Mouse (Mus musculus) WW6 (cell line): ENCODE data around the gene Wfikkn2.
A peak's percentile ranks its signal among the peaks of the same experiment; 100 is the strongest.
"Not testable (repeated sequence)": the region's sequence is repeated elsewhere in the genome, so short reads cannot be mapped to it uniquely, and the experiment has no call there.

Experiments used
- DNase-seq: peaks from one replicate; pipeline ENCODE4 v3.0.0-alpha.2; 2013; ENCODE audit warnings: low read depth, low spot score

The Wfikkn2 gene

DNA sequence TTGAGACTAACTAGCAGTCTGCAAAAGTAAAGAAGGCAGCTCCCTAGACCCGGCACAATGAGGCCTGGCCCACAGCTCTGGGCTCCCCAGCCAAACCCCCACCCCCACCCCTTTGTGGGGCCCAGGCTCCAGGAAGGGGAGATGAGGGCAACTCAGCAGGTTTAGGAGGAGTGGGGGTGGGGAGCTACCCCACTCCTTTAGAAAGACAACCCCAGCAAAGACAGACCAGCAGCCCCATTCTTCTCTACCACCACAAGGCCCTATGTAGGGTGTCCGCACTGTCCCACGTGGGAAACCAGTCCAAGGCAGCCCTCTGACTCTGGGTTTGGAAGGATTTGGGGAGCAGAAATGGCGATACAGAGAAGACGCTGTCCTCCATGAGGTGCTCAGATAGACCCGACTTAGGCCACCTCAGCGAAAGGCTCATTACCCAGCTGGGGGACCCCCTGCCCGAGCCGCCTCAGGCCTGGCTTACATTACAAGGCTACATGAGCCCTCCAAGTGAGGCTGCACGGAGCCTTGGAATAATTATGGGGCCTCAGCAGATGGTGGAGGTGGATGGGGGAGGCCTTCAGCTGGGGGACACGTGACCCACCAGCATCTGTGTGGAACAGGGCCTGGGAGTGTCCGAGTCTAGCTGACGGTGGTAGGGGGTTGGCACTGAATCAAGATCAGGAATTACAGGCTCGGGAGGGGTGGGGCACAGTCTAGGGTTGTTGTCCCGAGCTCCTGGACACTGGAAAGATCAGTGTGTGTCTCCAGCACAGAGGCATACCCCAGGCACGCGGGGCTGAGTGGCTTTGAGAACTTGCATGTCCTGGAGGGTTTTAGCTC lies at the start of gene Wfikkn2:
Gene Wfikkn2, minus strand, starts transcription at position 51 of the 834 bp plus-strand sequence.
- DNase-seq, result no peak

DNA sequence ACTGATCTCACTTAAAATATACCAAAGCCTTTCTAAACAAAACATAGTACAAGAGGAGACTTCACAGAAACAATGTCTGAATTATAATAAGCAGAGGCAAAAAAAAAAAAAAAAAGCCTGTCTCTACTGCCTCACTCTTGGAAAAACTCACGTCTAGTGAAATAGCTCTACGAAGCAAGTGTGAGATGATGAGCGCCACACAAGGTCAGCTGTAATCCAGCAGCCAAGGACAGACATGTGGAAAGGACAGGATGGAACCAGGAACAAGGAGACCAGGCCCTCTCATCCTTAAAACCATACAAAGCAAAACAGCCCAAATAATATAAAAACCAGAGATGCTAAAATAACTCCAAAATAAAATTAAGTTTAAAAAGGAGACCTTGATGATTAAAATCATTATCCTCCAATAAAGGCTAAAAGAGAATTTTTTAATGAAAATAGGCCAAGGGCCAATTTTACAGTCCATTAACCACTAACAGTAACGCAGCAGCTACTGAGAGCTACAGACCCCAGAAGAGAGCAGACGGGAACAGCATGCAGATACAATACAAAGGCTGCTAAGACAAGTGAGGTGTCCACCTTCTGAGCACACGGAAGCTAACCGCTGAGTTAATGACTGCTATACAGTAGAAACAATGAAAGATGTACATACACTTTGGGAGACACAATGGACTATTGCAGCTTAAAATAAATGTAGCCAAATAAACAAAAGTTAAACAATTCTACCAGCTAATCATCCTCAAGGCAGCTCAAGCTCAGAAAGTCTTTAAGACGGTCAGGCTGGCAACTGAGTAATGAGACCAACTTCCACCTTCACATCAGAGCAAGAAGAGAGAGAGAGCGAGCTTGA lies 49.4 kb upstream of the Wfikkn2 start:
- DNase-seq, result no peak

DNA sequence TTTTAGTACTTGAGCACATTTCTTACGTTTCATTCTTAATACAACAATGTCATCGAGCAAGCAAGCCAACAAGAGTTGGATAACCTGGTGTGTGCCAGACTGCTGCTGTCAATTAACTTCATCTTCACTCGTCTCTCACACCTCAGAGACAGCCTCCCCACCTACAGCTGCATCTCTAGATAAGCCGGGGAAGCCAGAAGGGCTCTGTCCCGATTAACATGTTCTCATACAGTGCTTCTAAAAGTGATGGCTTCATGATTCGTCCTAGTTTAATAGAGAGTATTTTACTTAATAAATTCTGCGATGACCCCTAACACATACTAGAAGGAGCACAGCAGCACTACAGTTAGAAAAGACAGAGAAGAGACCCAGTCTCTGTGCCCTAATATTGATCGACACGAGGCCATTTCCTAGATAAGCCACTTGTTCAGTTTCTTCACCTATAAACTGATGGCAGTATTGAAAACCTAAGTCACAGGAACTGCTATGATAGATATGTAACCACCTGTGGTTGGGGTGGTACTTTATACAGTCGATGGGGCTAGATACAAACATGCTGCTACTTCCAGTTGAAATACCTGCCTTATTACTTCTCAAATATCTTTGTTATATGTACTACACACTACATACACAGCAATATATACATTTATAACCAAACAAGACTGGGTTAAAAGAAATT lies 44.4 kb upstream of the Wfikkn2 start:
- DNase-seq, result no peak

DNA sequence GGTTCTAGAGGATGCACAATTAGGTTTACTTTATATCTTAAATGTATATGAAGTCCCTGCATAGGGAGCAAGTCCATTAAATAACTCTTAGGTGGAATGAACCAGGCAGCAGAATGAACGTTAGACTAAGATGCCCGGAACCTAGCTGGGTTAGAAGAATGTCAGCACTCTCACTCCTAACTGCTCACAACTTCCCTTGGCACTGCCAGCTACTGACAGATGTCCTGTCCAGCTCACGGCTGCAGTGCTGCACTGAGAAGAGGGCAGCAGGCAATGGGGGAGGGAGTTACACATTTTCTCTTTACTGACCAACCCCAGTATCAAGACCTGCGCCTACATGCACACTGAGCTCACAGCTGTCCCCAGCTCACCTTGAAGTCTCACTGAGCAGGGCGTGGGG lies 41.3 kb upstream of the Wfikkn2 start:
- no peak for DNase-seq

DNA sequence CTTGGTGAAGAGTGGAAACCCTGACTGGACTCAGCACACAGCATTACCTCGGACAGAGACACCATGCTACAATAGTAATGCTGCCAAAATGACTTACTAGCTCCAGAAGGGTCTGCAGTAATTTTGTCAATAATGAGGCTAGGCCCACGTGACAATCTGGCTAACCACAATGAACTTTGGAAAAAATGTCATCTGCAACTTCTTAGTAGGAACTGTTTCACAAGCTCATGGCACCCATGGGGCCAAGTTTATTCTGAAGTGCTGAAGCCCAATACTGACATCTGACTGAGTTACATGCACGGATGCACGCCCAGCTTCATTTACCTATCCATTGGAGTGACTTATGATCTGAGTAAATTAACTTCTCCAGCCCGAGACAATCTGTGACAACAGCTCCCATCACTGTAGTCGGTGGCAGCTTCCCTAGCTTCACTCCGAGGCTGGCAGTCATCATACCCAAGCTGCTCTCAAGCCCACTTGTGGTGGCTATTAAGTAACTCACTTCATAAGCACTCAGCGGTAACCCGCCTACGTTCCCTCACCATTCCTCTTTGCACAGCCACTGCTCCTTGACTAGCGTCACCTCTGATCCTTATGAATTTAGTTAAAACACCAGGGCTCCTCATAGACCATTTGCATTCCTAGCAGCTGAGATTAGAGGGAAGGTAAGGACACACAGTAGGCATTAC lies 40.2 kb upstream of the Wfikkn2 start:
- DNase-seq, result no peak

DNA sequence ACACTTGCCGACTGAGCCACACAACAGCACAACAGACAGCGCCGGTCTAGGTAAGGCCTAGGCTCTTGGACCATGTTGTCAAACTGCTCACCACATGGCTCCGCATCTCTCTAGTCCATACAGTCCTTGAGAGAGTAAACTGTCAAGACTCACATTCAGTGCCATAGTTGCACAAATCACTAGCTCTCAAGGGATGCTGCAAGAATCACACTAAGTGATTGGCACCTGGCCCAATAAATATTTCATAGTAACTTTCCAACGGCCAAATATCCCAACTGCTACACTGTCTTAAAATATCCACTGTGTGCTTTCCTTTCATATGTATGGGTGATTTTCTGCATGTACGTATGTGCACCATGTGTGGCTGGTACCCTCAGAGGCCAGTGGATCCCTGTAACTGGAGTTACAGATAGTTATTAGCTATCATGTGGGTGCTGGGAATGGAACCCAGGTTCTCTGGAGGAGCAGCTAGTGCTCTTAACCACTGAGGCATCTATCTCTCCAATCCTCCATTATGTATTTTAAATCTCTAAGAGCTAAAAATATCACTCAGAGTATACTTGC lies 37.8 kb upstream of the Wfikkn2 start:
- no peak for DNase-seq

DNA sequence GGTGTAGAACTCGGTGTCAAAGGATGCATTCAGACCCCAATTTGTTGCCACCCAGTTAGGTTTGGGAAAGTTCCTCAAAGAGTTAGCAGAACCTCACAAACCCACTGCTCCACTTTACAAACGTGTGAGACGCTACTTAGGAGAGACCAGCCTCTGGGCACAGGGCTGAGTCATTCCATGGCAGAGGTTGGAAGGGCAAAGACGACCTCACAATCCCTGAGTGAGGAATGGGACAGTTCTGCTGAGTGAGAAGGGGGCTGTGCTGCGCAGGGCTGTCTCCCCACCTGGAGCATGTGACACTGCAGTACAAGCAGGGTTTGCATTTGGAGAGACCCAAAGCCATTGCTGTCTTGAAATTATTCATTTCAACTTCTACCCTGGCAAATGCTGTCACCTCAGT lies 36.5 kb upstream of the Wfikkn2 start:
- no peak for DNase-seq

DNA sequence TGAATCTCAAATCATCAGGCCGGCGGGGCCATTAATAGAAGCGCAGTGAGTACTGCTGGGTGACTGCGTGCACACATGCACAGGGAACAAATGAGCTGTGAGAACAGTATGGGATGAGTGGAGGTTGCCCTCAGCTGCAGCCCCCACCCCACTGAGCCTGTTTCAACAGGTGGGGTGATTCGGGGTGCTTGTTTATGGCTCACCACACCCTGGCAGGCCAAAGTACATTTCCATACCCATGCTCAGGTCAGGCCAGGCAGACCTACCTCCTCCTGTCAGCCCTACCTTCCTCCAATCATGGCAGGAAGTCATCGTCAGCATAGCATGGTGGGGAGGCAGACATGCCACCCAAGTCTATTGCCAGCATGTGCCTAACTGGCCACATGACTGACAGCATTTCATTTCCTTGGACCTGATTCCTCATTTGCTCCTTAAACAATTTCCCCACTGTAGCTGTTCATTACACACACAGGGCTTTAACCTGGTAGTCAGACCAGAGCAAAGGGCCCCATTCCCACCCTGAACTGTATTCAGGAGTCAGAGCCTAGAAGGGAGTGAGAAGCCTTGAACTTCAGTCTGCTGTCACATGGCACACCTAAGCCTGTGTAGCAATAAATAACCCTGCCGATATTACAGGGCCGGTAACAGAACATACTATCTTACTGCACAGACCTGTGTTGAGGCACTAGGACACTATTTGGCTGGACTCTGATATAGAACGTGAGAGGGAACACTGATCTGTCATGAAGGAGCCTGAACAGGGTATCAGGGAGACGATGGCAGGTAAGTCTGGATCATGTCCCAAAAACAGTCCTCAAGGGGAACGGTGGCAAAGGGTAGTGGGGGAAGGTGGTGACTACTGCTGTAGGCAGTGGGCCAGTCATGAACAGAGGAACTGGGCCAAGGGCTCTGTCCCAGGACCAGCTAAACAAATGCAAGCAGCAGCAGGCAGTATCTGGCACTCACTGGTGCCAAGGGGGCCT lies 35.7 kb upstream of the Wfikkn2 start, which contains the start of gene Gm21885:
Gene Gm21885, plus strand, starts transcription at position 675 of the 983 bp plus-strand sequence.
- no peak for DNase-seq

DNA sequence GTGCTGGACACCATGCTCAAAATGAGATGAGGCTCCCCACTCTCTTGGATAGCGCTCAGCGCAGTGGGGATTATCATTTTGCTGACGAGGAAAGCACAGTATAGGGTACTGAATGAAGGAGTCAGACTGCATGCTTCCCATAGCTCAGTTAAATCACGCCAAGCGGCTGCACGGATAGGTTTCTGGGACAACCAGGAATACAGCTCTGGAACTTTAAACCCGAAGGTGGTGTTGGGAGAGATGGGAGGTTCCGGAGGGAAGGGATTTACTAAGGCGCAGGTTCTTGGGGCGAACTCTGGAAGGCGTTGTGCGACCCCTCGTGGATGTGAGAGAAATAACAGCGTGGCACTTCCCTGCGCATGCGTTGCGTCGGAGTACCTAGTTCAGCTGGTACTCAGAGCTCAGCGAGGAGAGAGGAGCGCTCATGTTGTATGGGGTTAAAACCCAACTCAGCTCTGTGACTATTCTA lies 31.1 kb upstream of the Wfikkn2 start:
- peak; percentile 94 for DNase-seq

DNA sequence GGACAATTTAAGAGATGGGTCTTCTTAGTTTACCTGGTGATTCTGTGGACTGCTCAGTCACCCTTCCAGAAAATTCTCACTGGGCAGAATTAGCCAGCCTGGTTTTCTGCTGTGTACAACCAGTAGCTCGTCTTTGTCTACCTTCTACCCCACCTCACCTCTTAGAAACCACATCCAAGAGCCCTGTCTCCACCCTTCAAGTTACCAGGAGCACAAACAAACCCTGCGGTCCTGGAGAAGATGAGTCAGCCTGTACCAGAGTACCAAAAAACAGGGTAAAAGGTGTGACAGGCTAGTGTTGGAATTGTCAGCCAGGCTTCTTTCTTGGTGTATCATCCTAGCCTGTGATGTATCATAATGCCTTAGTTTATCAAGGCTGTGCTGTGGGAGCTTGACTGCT lies 29.9 kb upstream of the Wfikkn2 start:
- no peak for DNase-seq

DNA sequence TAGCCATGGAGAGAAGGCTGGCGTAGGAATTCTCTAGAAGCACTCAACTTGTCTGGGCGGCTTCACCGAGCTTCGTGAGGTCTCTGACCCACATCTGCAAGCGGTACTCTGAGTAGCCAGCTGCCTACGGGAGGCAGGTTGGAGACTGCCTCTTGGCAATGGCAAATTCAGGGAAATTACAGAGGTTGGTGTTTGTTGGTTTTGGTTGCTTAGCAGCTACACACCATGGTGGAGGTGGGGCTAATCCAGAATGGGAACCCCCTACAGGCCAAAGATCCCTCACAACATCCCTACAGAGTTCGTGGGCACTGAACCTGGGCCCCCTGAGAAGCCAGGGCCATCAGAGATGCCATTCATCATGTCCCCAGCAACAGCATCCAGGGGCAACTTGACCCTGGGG lies 29.4 kb upstream of the Wfikkn2 start:
- DNase-seq, result no peak

DNA sequence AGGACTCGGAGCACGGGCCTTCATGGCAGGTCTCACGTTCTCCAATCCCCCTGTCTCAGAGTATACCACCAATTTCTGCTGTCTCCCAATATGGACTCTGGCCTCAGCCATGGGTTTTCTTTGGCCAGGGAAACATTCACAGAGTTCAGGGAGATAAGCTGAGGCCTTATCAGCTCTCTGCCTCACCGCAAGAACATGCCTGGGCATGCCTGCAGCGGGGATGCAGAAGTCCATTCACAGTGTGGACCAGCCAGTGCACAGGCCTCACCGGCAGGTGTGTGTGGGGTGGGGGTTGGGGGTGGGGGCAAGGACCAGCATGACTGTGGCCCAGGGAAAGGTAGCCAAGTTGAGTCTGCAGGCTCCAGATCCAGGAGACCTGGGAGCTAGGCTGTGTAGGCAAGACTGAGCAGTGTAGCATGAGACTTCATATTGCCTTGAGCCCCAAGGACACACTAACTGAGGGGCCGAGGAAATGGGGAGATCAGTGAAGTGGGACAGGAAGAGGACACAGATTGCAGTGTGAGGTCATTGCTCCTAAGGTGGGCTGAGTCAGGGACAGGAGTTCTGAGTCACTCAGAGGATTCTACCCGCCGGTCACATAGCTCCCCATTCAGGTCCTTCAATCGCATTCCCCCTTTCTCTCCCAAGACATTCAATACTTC lies 28.5 kb upstream of the Wfikkn2 start:
- no peak for DNase-seq

DNA sequence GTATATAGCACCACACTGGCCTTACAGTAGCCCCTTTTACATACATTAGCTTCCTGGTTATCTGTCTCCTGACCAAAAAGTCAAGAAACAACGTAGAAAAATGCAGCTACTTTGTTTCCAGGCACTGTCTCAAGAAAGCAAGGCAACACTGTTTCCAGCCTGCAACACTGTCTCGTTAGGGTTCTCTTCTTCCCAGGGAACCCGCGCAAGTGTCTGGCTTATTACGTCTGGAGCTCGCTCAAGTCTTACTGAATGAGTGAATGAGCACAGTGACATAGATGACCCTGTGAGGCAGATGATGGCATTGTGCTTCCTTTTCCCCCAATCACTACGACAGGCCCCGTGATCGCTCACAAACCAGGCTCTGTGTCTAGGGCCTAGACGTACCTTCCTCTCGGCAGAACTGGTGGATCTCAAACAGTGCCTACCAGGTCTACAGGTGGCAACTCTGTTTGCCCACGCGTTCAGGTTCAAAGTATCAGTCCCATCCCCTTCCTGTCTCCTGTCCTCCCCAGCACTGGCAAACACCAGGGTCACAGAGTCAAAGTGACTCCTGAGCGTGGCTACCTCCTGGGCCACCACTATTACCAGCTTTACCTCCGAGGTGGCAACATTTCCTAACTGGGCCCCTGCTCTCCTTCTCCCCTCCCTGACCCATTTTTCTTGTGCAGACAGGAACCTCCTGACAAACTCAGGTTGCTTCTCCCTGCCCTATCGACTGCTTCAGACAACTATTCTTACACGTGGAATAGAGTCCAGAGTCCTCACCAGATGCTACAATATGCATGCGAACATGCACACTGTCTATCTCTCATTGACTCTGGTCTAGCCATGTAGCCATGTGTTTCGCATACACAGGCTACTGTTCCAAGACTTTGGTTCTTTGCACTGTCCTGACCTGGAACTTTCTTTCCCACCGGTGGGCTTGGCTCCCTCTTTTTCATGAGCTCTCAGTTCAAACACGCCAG lies 27.4 kb upstream of the Wfikkn2 start:
- DNase-seq, result no peak

DNA sequence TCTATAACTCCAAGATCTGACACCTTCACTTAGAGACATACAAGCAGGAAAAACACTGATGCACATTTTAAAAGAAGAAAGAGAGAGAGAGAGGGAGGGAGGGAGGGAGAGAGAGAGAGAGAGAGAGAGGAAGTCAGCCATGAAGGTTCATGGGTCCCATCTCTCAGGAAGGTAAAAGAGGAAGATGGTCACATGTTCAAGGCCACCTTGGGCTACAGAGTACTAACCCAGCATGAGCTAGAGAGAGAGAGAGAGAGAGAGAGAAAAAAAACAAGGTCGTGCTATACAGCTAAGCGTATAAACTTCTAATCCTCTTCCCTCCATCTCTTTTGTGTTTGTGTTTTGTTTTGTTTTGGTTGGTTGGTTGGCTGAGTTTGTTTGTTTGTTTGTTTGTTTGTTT lies 25.2 kb upstream of the Wfikkn2 start:
- no peak for DNase-seq

DNA sequence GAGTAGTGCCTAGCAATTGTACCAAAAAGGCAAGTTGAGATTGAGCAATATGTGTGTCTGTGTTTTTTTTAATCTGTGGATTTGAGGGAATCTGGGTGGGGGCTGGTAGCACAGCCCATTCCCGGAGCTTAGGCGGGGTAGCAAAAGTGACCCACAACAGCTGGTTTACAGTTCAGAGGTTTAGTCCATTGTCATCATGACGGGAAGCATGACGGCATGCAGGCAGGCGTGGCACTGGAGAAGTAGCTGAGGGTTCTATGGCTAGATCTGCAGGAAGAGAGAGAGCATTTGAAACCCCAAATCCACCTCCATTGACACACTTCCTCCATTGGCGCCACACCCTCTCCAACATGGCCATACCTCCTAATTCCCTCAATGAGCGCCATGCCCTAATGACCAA lies 24.1 kb upstream of the Wfikkn2 start:
- DNase-seq, result no peak

DNA sequence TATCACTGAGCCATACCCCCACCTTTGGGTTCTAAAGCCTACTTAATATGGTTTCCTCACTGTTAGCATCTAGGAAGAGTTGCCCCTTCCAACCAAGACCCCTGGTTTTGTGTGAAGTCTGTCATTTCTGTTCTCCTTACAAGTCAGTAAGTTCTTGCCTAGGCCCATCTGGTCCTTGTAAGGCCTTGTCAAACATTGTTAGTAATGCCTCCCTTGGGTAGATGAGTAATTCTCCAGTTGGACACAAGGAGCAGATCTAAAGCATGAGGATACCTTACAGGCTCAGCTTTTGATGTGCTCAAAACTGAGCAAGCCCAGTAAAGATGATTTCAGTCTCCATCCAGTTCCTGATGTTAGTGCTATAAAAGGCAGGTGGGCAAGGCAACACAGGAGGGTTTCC lies 23.0 kb upstream of the Wfikkn2 start:
- DNase-seq, result no peak

DNA sequence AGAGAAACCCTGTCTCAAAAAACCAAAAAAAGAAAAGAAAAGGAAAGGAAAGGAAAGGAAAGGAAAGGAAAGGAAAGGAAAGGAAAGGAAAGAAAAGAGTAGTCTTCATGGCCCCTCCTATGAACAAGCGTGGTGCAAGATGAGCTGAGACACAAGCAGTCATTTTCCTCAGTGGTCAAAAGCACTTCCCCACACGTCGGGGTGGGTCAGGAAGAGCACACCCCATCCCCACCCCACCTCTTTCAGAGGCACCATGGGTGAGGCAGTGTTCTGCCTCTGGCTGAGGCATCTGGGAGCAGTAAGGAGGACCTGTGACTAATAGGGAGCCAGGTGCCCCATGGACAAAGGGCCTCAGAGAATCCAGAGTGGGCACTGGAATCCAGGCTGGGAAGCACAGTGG lies 20.4 kb upstream of the Wfikkn2 start:
- DNase-seq, result not testable (repeated sequence)

DNA sequence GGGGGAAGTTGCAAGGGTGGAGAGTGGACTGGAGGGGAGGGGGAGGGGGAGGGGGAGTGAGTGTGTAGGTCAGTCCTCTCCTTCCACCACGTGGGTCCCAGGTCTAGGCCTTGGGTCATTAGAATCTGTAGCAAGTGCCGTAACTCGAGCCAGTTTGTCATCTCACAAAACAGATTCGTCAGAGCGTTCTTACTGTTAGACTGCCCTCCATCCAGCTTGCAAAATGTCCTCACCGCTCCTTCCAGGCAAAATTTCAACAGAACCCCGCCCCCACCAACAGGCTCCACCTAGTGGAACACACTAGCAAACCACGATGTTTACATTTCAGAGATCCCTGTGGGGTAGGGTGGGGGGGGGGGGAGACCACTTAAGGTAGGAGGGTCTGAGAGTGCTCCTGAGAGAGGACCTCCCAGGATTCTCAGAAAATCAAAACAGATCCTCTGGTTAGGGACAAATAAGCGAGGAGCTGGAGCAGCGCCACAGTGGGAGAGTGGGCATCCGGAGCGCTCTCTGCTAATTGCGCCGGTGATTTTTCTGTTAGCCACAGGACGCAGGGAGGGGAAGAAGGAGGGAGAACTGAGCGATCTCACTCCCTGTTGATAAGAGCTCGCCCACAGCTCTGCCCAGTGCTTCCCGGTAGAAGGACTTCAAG lies 19.5 kb upstream of the Wfikkn2 start:
- no peak for DNase-seq
